In genomic region chr14:34429069-34429468, GRCm38 (mm10) we compare ENCODE assay signal across 18 mouse cellular contexts.
"Had no signal": no experiment of that assay in that cellular context is flagged by ENCODE, and none has a peak within 500 bp of the region (broad histone marks: within the 10 kb centered on the region; RNA-seq: fewer than 3 reads in every experiment).

No protein-coding gene starts in this region.

- H3K4me1 ChIP-seq: liver, embryonic 12.5 days; midbrain, embryonic 10.5 days; midbrain, embryonic 13.5 days; neural tube, embryonic 13.5 days; neural tube, embryonic 15.5 days had no signal

- DNase-seq: lung, embryonic 14.5 days; lung, postnatal 14 days; retina, postnatal 1 day; right cerebral cortex, adult 18-20 months; right cerebral cortex, postnatal 25 days; right cerebral cortex, postnatal 4 days; spleen, adult 18-20 months; thymus, adult 18-20 months; thymus, postnatal 14 days; thymus, postnatal 36 days had no signal

- H3K4me2 ChIP-seq: liver, embryonic 12.5 days; lung, embryonic 14.5 days; midbrain, embryonic 13.5 days; neural tube, embryonic 13.5 days; neural tube, embryonic 15.5 days had no signal

- H3K9ac ChIP-seq: liver, embryonic 12.5 days; liver, embryonic 14.5 days; lung, embryonic 14.5 days; midbrain, embryonic 13.5 days; neural tube, embryonic 13.5 days; neural tube, embryonic 15.5 days had no signal

- H3K27ac ChIP-seq: liver, embryonic 12.5 days; liver, embryonic 14.5 days; midbrain, embryonic 10.5 days; midbrain, embryonic 13.5 days; neural tube, embryonic 13.5 days; neural tube, embryonic 15.5 days had no signal

- H3K27me3 ChIP-seq: liver, embryonic 12.5 days; midbrain, embryonic 13.5 days; neural tube, embryonic 13.5 days; neural tube, embryonic 15.5 days had no signal

- H3K9me3 ChIP-seq: liver, embryonic 12.5 days; midbrain, embryonic 10.5 days; midbrain, embryonic 13.5 days; neural tube, embryonic 13.5 days; neural tube, embryonic 15.5 days had no signal

- ATAC-seq: liver, embryonic 12.5 days; midbrain, embryonic 13.5 days; midbrain, embryonic 16.5 days had no signal

- H3K4me3 ChIP-seq: liver, embryonic 12.5 days; midbrain, embryonic 10.5 days; midbrain, embryonic 13.5 days; myocyte; neural tube, embryonic 13.5 days; neural tube, embryonic 15.5 days had no signal
